Mouse (Mus musculus) kidney, postnatal 14 days (tissue): ENCODE measurements around the gene Cd151.

ENCODE experiments used
- DNase-seq: peaks from one replicate; pipeline ENCODE4 v3.0.0; 2022; ENCODE audit warnings: mixed read lengths

Cd151 gene

GRCm38 (mm10) chr7:141475805-141476158 is 8.6 kb downstream of the Cd151 start:
- DNase-seq, result no peak

- peak; percentile 94 for DNase-seq
Observed at GRCm38 (mm10) chr7:141476226-141476980, 9.2 kb downstream of the Cd151 start.

- no peak for DNase-seq
Observed at GRCm38 (mm10) chr7:141476981-141477370, 9.8 kb downstream of the Cd151 start.

GRCm38 (mm10) chr7:141477578-141478269 is 10.5 kb downstream of the Cd151 start:
- no peak for DNase-seq

GRCm38 (mm10) chr7:141478270-141478748 is 11.1 kb downstream of the Cd151 start:
- DNase-seq, result no peak

- peak; percentile 83 for DNase-seq
Observed at GRCm38 (mm10) chr7:141480842-141481497, 13.8 kb downstream of the Cd151 start.

GRCm38 (mm10) chr7:141481498-141482401 is 14.6 kb downstream of the Cd151 start:
- DNase-seq, result no peak

GRCm38 (mm10) chr7:141482531-141483024 is 15.4 kb downstream of the Cd151 start:
- no peak for DNase-seq

- DNase-seq, result no peak
Observed at GRCm38 (mm10) chr7:141483114-141483653, 16.0 kb downstream of the Cd151 start.

- DNase-seq, result no peak
Observed at GRCm38 (mm10) chr7:141484186-141485120, 17.3 kb downstream of the Cd151 start.

- no peak for DNase-seq
Observed at GRCm38 (mm10) chr7:141485186-141485585, 18.0 kb downstream of the Cd151 start.

GRCm38 (mm10) chr7:141485606-141486005 is 18.4 kb downstream of the Cd151 start:
- DNase-seq, result no peak

- no peak for DNase-seq
Observed at GRCm38 (mm10) chr7:141486239-141486638, 19.0 kb downstream of the Cd151 start.

GRCm38 (mm10) chr7:141487141-141487540 is 19.9 kb downstream of the Cd151 start:
- DNase-seq, result no peak

- no peak for DNase-seq
Observed at GRCm38 (mm10) chr7:141491151-141491550, 24.0 kb downstream of the Cd151 start.

- DNase-seq, result no peak
Observed at GRCm38 (mm10) chr7:141492738-141493137, 25.5 kb downstream of the Cd151 start.

GRCm38 (mm10) chr7:141493729-141494128 is 26.5 kb downstream of the Cd151 start:
- no peak for DNase-seq

GRCm38 (mm10) chr7:141495379-141495778 is 28.2 kb downstream of the Cd151 start:
- DNase-seq, result no peak

GRCm38 (mm10) chr7:141495940-141496339 is 28.7 kb downstream of the Cd151 start:
- no peak for DNase-seq

- DNase-seq, result no peak
Observed at GRCm38 (mm10) chr7:141497600-141497999, 30.4 kb downstream of the Cd151 start.
